ENCODE assay signal across 14 mouse cellular contexts in genomic region chr7:135745091-135745490, GRCm38 (mm10). TPM values are rescaled to one million over a fixed set of nuclear protein-coding genes. Genes with fewer than 3 reads are reported as not detected.
DNase-seq lines count a peak whose midpoint lies in the region; ATAC-seq and TF ChIP-seq lines count a peak whose summit lies in the region.
"Had no signal": no experiment of that assay in that cellular context is flagged by ENCODE, and none has a peak within 500 bp of the region (broad histone marks: within the 10 kb centered on the region; RNA-seq: fewer than 3 reads in every experiment).

No protein-coding gene starts in this region.

- no peak overlapping the region for H3K4me2 ChIP-seq in kidney, postnatal 0 days (ENCODE audit: low read length)
- H3K4me2 ChIP-seq in stomach, embryonic 15.5 days = no peak overlapping the region
- no peak overlapping the region for H3K4me2 ChIP-seq in stomach, postnatal 0 days (replicated peaks; ENCODE audit: low read depth)
- no peak overlapping the region for H3K4me2 ChIP-seq in forebrain, embryonic 14.5 days (ENCODE audit: low read length)
- H3K4me2 ChIP-seq: hindbrain, embryonic 15.5 days; liver, embryonic 11.5 days; midbrain, embryonic 12.5 days had no signal

- ATAC-seq in kidney, postnatal 0 days (replicated peaks; ENCODE audit: low FRiP score, low read depth) = no peak
- ATAC-seq in stomach, embryonic 15.5 days (ENCODE audit: insufficient read depth, low FRiP score, low read depth) = peak; percentile 60; the same call in 1 of the 2 replicates
- no peak; the same call in 1 of the 2 replicates for ATAC-seq in stomach, postnatal 0 days (ENCODE audit: low FRiP score, low TSS enrichment)
- ATAC-seq in forebrain, embryonic 14.5 days = no peak
- ATAC-seq: activated CD4-positive, CD25-positive, alpha-beta regulatory T cell, adult 4 months had no signal

- 33% methylated on average over 2 of the region's 2 CpGs for WGBS in kidney, postnatal 0 days
- 32% methylated on average over 2 of the region's 2 CpGs for WGBS in stomach, embryonic 15.5 days
- 25% methylated on average over 2 of the region's 2 CpGs for WGBS in stomach, postnatal 0 days
- WGBS in forebrain, embryonic 14.5 days = 60% methylated on average over 2 of the region's 2 CpGs

- H3K27ac ChIP-seq in kidney, postnatal 0 days = no peak overlapping the region
- H3K27ac ChIP-seq in stomach, embryonic 15.5 days = no peak overlapping the region
- H3K27ac ChIP-seq in stomach, postnatal 0 days (replicated peaks) = no peak overlapping the region
- H3K27ac ChIP-seq in forebrain, embryonic 14.5 days (ENCODE audit: low read depth, low read length) = no peak overlapping the region
- H3K27ac ChIP-seq: hindbrain, embryonic 15.5 days; midbrain, embryonic 12.5 days had no signal

- no peaks in the 10 kb centered on the region for H3K27me3 ChIP-seq in kidney, postnatal 0 days (ENCODE audit: insufficient read depth, low read length)
- no peaks in the 10 kb centered on the region for H3K27me3 ChIP-seq in stomach, embryonic 15.5 days (replicated peaks)
- no peaks in the 10 kb centered on the region for H3K27me3 ChIP-seq in stomach, postnatal 0 days (ENCODE audit: control insufficient read depth, insufficient read depth, low read length)
- no peaks in the 10 kb centered on the region for H3K27me3 ChIP-seq in forebrain, embryonic 14.5 days (replicated peaks; ENCODE audit: control insufficient read depth, insufficient read depth, low read length)
- H3K27me3 ChIP-seq: hindbrain, embryonic 15.5 days; midbrain, embryonic 12.5 days had no signal

- H3K4me3 ChIP-seq in kidney, postnatal 0 days (replicated peaks; ENCODE audit: low read depth, low read length) = no peak overlapping the region
- no peak overlapping the region for H3K4me3 ChIP-seq in stomach, embryonic 15.5 days (replicated peaks)
- H3K4me3 ChIP-seq in stomach, postnatal 0 days (ENCODE audit: low read depth, low read length) = no peak overlapping the region
- H3K4me3 ChIP-seq in forebrain, embryonic 14.5 days (ENCODE audit: low read depth, low read length) = no peak overlapping the region
- H3K4me3 ChIP-seq: hindbrain, embryonic 15.5 days; midbrain, embryonic 12.5 days had no signal

- no peak for TF ChIP-seq EP300 in stomach, postnatal 0 days (optimal IDR thresholded peaks at IDR 0.05)

- no peaks in the 10 kb centered on the region for H3K9me3 ChIP-seq in kidney, postnatal 0 days (replicated peaks; ENCODE audit: low read length)
- H3K9me3 ChIP-seq in stomach, embryonic 15.5 days = no peaks in the 10 kb centered on the region
- no peaks in the 10 kb centered on the region for H3K9me3 ChIP-seq in stomach, postnatal 0 days (ENCODE audit: control insufficient read depth, low read length)
- H3K9me3 ChIP-seq in forebrain, embryonic 14.5 days (replicated peaks; ENCODE audit: control insufficient read depth, low read length) = no peaks in the 10 kb centered on the region
- H3K9me3 ChIP-seq: hindbrain, embryonic 15.5 days; midbrain, embryonic 12.5 days had no signal

- DNase-seq in cerebellum, postnatal 10 days = peak; percentile 45 to 63
- DNase-seq in cerebellum, postnatal 25 days = no peak
- peak; percentile 85 for DNase-seq in kidney, postnatal 0 days (ENCODE audit: low spot score)
- DNase-seq in kidney, adult 11 months = no peak
- DNase-seq in stomach, postnatal 0 days (ENCODE audit: low spot score) = no peak
- DNase-seq in retina, postnatal 1 day = no peak
- DNase-seq in forebrain, embryonic 14.5 days (ENCODE audit: low spot score) = no peak
- DNase-seq: cerebellum, postnatal 36 days; right cerebral cortex, postnatal 14 days had no signal

- H3K4me1 ChIP-seq in kidney, postnatal 0 days (replicated peaks; ENCODE audit: insufficient read depth, low read length) = no peaks in the 10 kb centered on the region
- no peaks in the 10 kb centered on the region for H3K4me1 ChIP-seq in stomach, embryonic 15.5 days
- no peaks in the 10 kb centered on the region for H3K4me1 ChIP-seq in stomach, postnatal 0 days (replicated peaks; ENCODE audit: control insufficient read depth, insufficient read depth)
- H3K4me1 ChIP-seq in forebrain, embryonic 14.5 days (ENCODE audit: control insufficient read depth, insufficient read depth, low read length) = peaks cover 7% of the 10 kb centered on the region; the same call in 1 of the 2 replicates
- H3K4me1 ChIP-seq: midbrain, embryonic 12.5 days had no signal

- no peak for TF ChIP-seq CTCF in kidney, postnatal 0 days (IDR thresholded peaks at IDR 0.05; ENCODE audit: low read depth)
- TF ChIP-seq CTCF in stomach, postnatal 0 days (IDR thresholded peaks at IDR 0.05; ENCODE audit: low read depth) = no peak

- H3K9ac ChIP-seq in kidney, postnatal 0 days (ENCODE audit: low read depth, low read length) = no peak overlapping the region
- H3K9ac ChIP-seq in stomach, embryonic 15.5 days = no peak overlapping the region
- no peak overlapping the region for H3K9ac ChIP-seq in stomach, postnatal 0 days (ENCODE audit: low read length)
- H3K9ac ChIP-seq in forebrain, embryonic 14.5 days (ENCODE audit: low read length) = no peak overlapping the region
- H3K9ac ChIP-seq: hindbrain, embryonic 15.5 days; midbrain, embryonic 12.5 days had no signal

- H3K36me3 ChIP-seq in kidney, postnatal 0 days (ENCODE audit: insufficient read depth, low read length) = no peaks in the 10 kb centered on the region
- H3K36me3 ChIP-seq in stomach, embryonic 15.5 days = no peaks in the 10 kb centered on the region
- H3K36me3 ChIP-seq in stomach, postnatal 0 days (ENCODE audit: control insufficient read depth, insufficient read depth, low read length) = no peaks in the 10 kb centered on the region
- H3K36me3 ChIP-seq in forebrain, embryonic 14.5 days (ENCODE audit: control insufficient read depth, insufficient read depth, low read length) = no peaks in the 10 kb centered on the region
- H3K36me3 ChIP-seq: hindbrain, embryonic 15.5 days; midbrain, embryonic 12.5 days had no signal

RNA-seq across cellular contexts. Expression of gene Mki67, which starts 28.9 kb away (rescaled TPM):
- polyA plus RNA-seq in kidney, postnatal 0 days (2015; fragmentation: Nextera tagmentation; extraction: Ambion mirVana) = 15.4 and 15.6 TPM in 2 replicates
- polyA plus RNA-seq in stomach, embryonic 15.5 days (2015; fragmentation: Nextera tagmentation; extraction: Ambion mirVana) = 47.5 and 49.7 TPM in 2 replicates
- 5.5 and 7.8 TPM in 2 replicates for polyA plus RNA-seq in stomach, postnatal 0 days (2015; fragmentation: Nextera tagmentation; extraction: Ambion mirVana)
- 22.9 and 28.8 TPM in 2 replicates for polyA plus RNA-seq in forebrain, embryonic 14.5 days (2014; fragmentation: Nextera tagmentation; extraction: Ambion mirVana)

Comparison
In these comparisons a context has a peak if more than half of its experiments do, and no peak if none do; other contexts are left out.
1. DNase-seq: peak in cerebellum, postnatal 10 days (2 of 2) and kidney, postnatal 0 days (single experiment); none in cerebellum, postnatal 25 days (0 of 2), kidney, adult 11 months (single experiment), stomach, postnatal 0 days (single experiment), retina, postnatal 1 day (single experiment) and forebrain, embryonic 14.5 days (single experiment).